Mouse (Mus musculus) lung, postnatal 25 days (tissue): Measurements from ENCODE around the gene Pgc.

Experiments used
- DNase-seq: peaks from one replicate; pipeline ENCODE4 v3.0.0; 2022; ENCODE audit warnings: low spot score

The Pgc gene

DNA sequence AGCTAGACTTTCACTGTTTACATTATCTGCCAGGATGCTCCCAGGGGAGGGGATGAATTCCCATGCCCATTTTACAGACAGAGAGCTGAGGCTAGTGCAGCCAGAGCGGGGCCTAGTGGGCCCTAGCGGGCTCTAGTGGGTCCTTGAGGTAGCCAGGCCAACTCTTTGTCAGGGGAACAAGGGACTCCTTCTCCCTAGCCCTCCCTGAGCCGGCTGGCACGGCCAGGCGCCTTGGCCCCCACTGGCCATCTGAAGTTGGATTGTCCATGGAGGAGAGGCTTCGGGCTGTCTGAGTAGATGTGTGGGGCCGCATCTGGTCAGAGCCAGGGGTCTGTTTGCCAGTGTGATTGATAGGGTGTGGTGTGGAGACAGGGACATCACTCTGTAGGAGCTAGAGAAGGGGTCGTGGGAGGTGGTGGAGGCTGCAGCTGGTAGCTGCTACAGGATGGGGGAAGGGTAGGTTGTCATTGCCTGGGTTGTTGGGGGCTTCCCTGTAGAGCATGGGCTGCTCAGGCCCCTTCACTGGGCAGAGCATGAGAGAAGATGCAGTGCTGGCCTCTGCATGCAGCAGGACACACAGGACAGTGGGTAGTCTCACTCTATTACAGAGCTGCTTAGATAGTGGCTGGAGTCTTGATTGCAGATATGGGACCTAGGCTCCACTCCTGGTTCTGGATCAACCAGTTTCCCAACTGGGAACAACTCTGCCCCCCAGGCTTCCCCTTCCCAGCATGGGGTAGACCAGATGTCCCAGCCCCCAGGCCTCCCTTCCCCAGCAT is 57.0 kb downstream of the Pgc start:
- no peak for DNase-seq
